Mouse (Mus musculus): ENCODE data around the gene Cul1. TPM values are rescaled to one million over a fixed set of nuclear protein-coding genes. Genes with fewer than 3 reads are reported as not detected.

Gene Cul1
- polyA plus RNA-seq, 2 experiments: 37.5 to 64.6 TPM

GRCm38 (mm10) chr6:47469760-47470159 is 16.6 kb downstream of the Cul1 start:
- Histone ChIP-seq H3K36me3 (replicated peaks; ENCODE audit: control insufficient read depth, insufficient read depth, low read depth) (no peaks in the 10 kb centered on the region), H3K4me3 (ENCODE audit: insufficient read depth in 1 of 2, low read depth in 2 of 2, low read length in 2 of 2) (no peak overlapping the region), H3K4me1 (replicated peaks; ENCODE audit: control insufficient read depth in 2 of 2, insufficient read depth in 2 of 2, low read length in 1 of 2) (peaks cover 8 to 9% of the 10 kb centered on the region in 2 experiments; a peak in 3 of 4 replicates), H3K9ac (replicated peaks) (no peak overlapping the region), H3K27me3 (ENCODE audit: control insufficient read depth, insufficient read depth, low read length) (no peaks in the 10 kb centered on the region), H3K4me2 (ENCODE audit: low read depth) (no peak overlapping the region), H3K9me3 (ENCODE audit: control insufficient read depth, low read length) (no peaks in the 10 kb centered on the region), H3K27ac (no peak overlapping the region)
- ATAC-seq (ENCODE audit: insufficient read depth) (no peak), DNase-seq (ENCODE audit: low read depth in 3 of 3, low spot score in 3 of 3) (no peak)
- TF ChIP-seq CTCF (IDR thresholded peaks at IDR 0.05; ENCODE audit: low read depth): no peak
- TF ChIP-seq EP300 (IDR thresholded peaks at IDR 0.05; ENCODE audit: low read depth): no peak

GRCm38 (mm10) chr6:47472444-47472843 is 19.2 kb downstream of the Cul1 start:
- TF ChIP-seq EP300 (IDR thresholded peaks at IDR 0.05; ENCODE audit: low read depth) (no peak), CTCF (IDR thresholded peaks at IDR 0.05; ENCODE audit: low read depth) (no peak)
- Histone ChIP-seq H3K4me3 (ENCODE audit: insufficient read depth in 1 of 2, low read depth in 2 of 2, low read length in 2 of 2) (no peak overlapping the region), H3K36me3 (replicated peaks; ENCODE audit: control insufficient read depth, insufficient read depth, low read depth) (no peaks in the 10 kb centered on the region), H3K4me1 (replicated peaks; ENCODE audit: control insufficient read depth in 2 of 2, insufficient read depth in 2 of 2, low read length in 1 of 2) (no peaks in the 10 kb centered on the region), H3K27ac (no peak overlapping the region), H3K9me3 (ENCODE audit: control insufficient read depth, low read length) (no peaks in the 10 kb centered on the region), H3K4me2 (ENCODE audit: low read depth) (no peak overlapping the region), H3K27me3 (ENCODE audit: control insufficient read depth, insufficient read depth, low read length) (no peaks in the 10 kb centered on the region), H3K9ac (replicated peaks) (no peak overlapping the region)
- DNase-seq (ENCODE audit: low read depth in 3 of 3, low spot score in 3 of 3): no peak
- ATAC-seq (ENCODE audit: insufficient read depth): no peak

- no peak overlapping the region for H3K27ac ChIP-seq
- no peak overlapping the region for H3K4me2 ChIP-seq (ENCODE audit: low read depth)
- ATAC-seq (ENCODE audit: insufficient read depth) (no peak), DNase-seq (ENCODE audit: low read depth in 3 of 3, low spot score in 3 of 3) (no peak)
- no peaks in the 10 kb centered on the region for H3K9me3 ChIP-seq (ENCODE audit: control insufficient read depth, low read length)
- H3K36me3 ChIP-seq (replicated peaks; ENCODE audit: control insufficient read depth, insufficient read depth, low read depth): no peaks in the 10 kb centered on the region; the same call in 1 of the 2 replicates
- H3K27me3 ChIP-seq (ENCODE audit: control insufficient read depth, insufficient read depth, low read length): no peaks in the 10 kb centered on the region
- no peak overlapping the region for H3K4me3 ChIP-seq (ENCODE audit: insufficient read depth in 1 of 2, low read depth in 2 of 2, low read length in 2 of 2)
- 0 out of 4 replicates have a peak, but pooled peaks cover 0 to 2% of the 10 kb centered on the region in 2 experiments for H3K4me1 ChIP-seq (replicated peaks; ENCODE audit: control insufficient read depth in 2 of 2, insufficient read depth in 2 of 2, low read length in 1 of 2)
- WGBS (ENCODE audit: insufficient replicate concordance): 95% methylated on average over 1 of the region's 1 CpGs
- TF ChIP-seq CTCF (IDR thresholded peaks at IDR 0.05; ENCODE audit: low read depth) (no peak), EP300 (IDR thresholded peaks at IDR 0.05; ENCODE audit: low read depth) (no peak)
- no peak overlapping the region for H3K9ac ChIP-seq (replicated peaks)
Measured at GRCm38 (mm10) chr6:47482027-47482426, 28.8 kb downstream of the Cul1 start.

GRCm38 (mm10) chr6:47494562-47494961 is 41.4 kb downstream of the Cul1 start:
- no peak overlapping the region for H3K27ac ChIP-seq
- DNase-seq (ENCODE audit: low read depth in 3 of 3, low spot score in 3 of 3) (no peak), ATAC-seq (ENCODE audit: insufficient read depth) (no peak)
- no peaks in the 10 kb centered on the region for H3K36me3 ChIP-seq (replicated peaks; ENCODE audit: control insufficient read depth, insufficient read depth, low read depth)
- no peaks in the 10 kb centered on the region for H3K4me1 ChIP-seq (replicated peaks; ENCODE audit: control insufficient read depth in 2 of 2, insufficient read depth in 2 of 2, low read length in 1 of 2)
- H3K27me3 ChIP-seq (ENCODE audit: control insufficient read depth, insufficient read depth, low read length): no peaks in the 10 kb centered on the region
- H3K9ac ChIP-seq (replicated peaks): no peak overlapping the region
- H3K4me3 ChIP-seq (ENCODE audit: insufficient read depth in 1 of 2, low read depth in 2 of 2, low read length in 2 of 2): no peak overlapping the region
- no peaks in the 10 kb centered on the region for H3K9me3 ChIP-seq (ENCODE audit: control insufficient read depth, low read length)
- no peak overlapping the region for H3K4me2 ChIP-seq (ENCODE audit: low read depth)
- TF ChIP-seq CTCF (IDR thresholded peaks at IDR 0.05; ENCODE audit: low read depth) (no peak), EP300 (IDR thresholded peaks at IDR 0.05; ENCODE audit: low read depth) (no peak)
- 84% methylated on average over 4 of the region's 4 CpGs for WGBS (ENCODE audit: insufficient replicate concordance)

GRCm38 (mm10) chr6:47520030-47520429 is 66.8 kb downstream of the Cul1 start:
- no peaks in the 10 kb centered on the region for H3K9me3 ChIP-seq (ENCODE audit: control insufficient read depth, low read length)
- peaks cover 64% of the 10 kb centered on the region for H3K36me3 ChIP-seq (replicated peaks; ENCODE audit: control insufficient read depth, insufficient read depth, low read depth)
- H3K9ac ChIP-seq (replicated peaks): no peak overlapping the region
- DNase-seq (ENCODE audit: low read depth in 3 of 3, low spot score in 3 of 3): no peak
- no peak overlapping the region for H3K4me2 ChIP-seq (ENCODE audit: low read depth)
- no peak for ATAC-seq (ENCODE audit: insufficient read depth)
- TF ChIP-seq CTCF (IDR thresholded peaks at IDR 0.05; ENCODE audit: low read depth) (no peak), EP300 (IDR thresholded peaks at IDR 0.05; ENCODE audit: low read depth) (no peak)
- no peak overlapping the region for H3K4me3 ChIP-seq (ENCODE audit: insufficient read depth in 1 of 2, low read depth in 2 of 2, low read length in 2 of 2)
- H3K27ac ChIP-seq: no peak overlapping the region
- H3K27me3 ChIP-seq (ENCODE audit: control insufficient read depth, insufficient read depth, low read length): no peaks in the 10 kb centered on the region
- 70% methylated on average over 2 of the region's 2 CpGs for WGBS (ENCODE audit: insufficient replicate concordance)
- H3K4me1 ChIP-seq (replicated peaks; ENCODE audit: control insufficient read depth in 2 of 2, insufficient read depth in 2 of 2, low read length in 1 of 2): no peaks in the 10 kb centered on the region
